Mouse (Mus musculus) gastrocnemius, postnatal 36 days (tissue): ENCODE measurements around the gene Rrn3. TPM values are rescaled to one million over a fixed set of nuclear protein-coding genes. Genes with fewer than 3 reads are reported as not detected.
"Not testable (repeated sequence)": the region's sequence is repeated elsewhere in the genome, so short reads cannot be mapped to it uniquely, and the experiment has no call there.

Experiments
- DNase-seq, 2 experiments: peaks; one replicate each; pipeline ENCODE4 v3.0.0; 2022
- intact Hi-C: fragments of 180-260 bp; cut with DNase I; formaldehyde crosslinking; loops from one replicate; pipeline ENCODE4 v1.15.1; 2025
- long read RNA-seq, 2 experiments: library from polyadenylated mRNA; stranded (forward); transcript quantifications; one replicate each; pipeline ENCODE4 v2.0.0; 2021
- total RNA-seq, 2 experiments: library from RNA; stranded (reverse); gene quantifications; 2 replicates each; pipeline ENCODE4 v1.2.3; 2021

Gene Rrn3
- 10 to 100 TPM; 29.9 to 32.7 TPM for total RNA-seq
- long read RNA-seq, experiment 1, transcript Rrn3-201 (18 exons, 3,582 nt): major isoform, 24 of 35 reads
- long read RNA-seq, experiment 1, partial matches to known transcripts: 1 of 35 reads
- long read RNA-seq, experiment 1, other reads (novel, unspliced or antisense): 10 of 35 reads
- long read RNA-seq, experiment 2, transcript Rrn3-201 (18 exons, 3,582 nt): major isoform, 17 of 23 reads
- long read RNA-seq, experiment 2, partial matches to known transcripts: 0 of 23 reads
- long read RNA-seq, experiment 2, other reads (novel, unspliced or antisense): 6 of 23 reads

DNA sequence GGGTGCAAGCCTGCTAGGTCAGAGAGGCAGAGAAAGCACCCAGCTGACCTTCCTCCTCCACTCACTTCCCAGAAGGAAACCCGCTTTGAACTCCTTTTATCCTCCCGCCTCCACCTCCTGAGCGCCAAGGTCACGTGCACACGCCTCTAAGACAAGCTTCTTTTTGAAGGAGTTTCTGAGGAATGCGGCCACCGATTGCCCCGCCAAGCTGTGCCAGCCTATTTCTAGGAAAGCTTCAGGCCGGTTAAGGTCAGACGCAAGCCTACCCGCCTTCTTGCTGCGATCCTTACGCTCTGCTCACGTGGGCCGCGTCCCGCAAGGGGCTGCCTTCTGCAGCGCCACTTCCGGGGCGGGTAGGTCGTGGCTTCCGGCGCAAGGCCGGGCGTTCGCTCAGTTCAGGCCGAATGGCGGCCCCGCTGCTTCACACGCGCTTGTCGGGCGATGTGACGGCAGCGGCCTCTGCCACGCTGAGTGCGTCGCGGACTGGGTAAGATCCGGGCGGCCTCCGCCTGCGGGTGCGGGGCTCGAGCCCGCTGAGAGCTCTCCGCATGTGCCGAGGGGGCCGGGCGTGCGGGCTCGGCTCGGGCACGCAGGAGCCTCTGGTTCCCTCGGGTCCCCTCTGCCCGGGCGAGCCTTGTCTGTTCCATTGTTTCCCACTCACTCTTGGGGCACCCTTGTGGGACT lies at the start of gene Rrn3:
Rrn3 (plus strand) TSS at position 356 of the 684 bp plus-strand sequence.
- peak; percentile 82 to 83 for DNase-seq
- intact Hi-C loops: loop anchor here (5.0 kb wide), 1 partner anchor 37 kb away; the partner anchor contains the start of gene Ntan1

- no peak for DNase-seq
- intact Hi-C loops: loop anchor here (10.0 kb wide), 2 partner anchors 198 to 618 kb away; no protein-coding TSS in a partner anchor
Measured at GRCm38 (mm10) chr16:13732786-13733185, 47.7 kb upstream of the Rrn3 start.

- DNase-seq: peak; percentile 54 to 71
- intact Hi-C loops: loop anchor here (10.0 kb wide), 2 partner anchors 199 to 619 kb away; no protein-coding TSS in a partner anchor
Measured at GRCm38 (mm10) chr16:13733518-13734137, 46.9 kb upstream of the Rrn3 start.

- intact Hi-C loops: loop anchor here (10.0 kb wide), 2 partner anchors 201 to 621 kb away; no protein-coding TSS in a partner anchor
- DNase-seq: no peak
Measured at GRCm38 (mm10) chr16:13735977-13736376, 44.5 kb upstream of the Rrn3 start.

DNA sequence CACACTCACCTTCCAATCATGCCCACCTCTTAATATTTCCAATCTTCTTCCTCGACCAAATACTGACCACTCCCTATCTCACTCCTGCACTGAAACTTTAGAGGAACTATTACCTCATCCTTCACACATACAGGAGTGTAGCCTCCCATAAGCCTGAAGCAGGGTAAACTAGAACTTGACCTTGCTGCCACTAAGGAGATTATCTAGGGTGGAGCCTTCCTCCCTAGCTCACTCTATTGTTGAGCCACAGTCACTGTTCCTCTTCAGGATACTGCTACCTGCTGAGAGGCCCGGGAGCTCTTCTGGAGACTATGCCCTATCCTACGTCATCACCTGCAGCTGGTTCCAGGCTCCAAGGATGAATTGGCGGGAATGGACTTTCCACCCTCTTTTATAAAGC lies 41.5 kb upstream of the Rrn3 start:
- DNase-seq: not testable (repeated sequence)
- intact Hi-C loops: loop anchor here (10.0 kb wide), 2 partner anchors 204 to 624 kb away; no protein-coding TSS in a partner anchor

DNA sequence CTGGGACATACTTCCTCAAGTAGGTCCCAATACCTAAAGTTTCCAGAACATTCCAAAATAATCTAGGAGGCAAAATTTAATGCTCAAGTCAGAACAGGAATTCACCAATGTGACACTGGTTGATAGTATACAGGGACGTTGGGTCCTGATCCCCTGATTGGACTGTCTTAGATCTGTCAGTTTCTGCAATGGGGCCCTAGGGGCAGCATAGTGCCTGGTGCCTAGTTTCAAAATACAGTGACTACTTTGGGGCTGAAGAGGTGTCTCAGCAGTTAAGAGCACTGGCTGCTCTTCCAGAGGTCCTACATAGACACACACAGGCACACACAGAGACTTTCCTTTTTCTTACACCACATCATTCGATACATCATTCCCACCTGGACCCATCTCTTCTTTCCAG lies 39.7 kb upstream of the Rrn3 start:
- DNase-seq: no peak
- intact Hi-C loops: no loop called here

DNA sequence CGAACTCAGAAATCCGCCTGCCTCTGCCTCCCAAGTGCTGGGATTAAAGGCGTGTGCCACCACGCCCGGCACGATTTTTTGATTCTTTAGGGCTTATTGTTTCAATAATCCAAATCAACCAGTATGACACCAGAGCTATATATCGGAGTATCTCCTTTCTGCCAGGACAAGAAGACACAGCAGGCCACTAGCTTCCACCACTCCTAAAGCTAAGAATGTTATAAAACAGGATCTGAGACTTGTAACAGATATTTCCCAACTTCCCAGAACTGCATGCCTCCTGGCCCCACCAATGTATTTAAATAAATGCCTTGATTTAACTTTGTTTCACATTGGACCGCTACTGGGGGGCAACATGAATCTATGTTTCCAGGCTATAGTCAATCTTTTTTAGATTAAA lies 32.8 kb upstream of the Rrn3 start:
- intact Hi-C loops: no loop called here
- DNase-seq: no peak

GRCm38 (mm10) chr16:13748124-13748523 lies 32.4 kb upstream of the Rrn3 start:
- no peak for DNase-seq
- intact Hi-C loops: no loop called here

GRCm38 (mm10) chr16:13748813-13749212 lies 31.7 kb upstream of the Rrn3 start:
- DNase-seq: not testable (repeated sequence)

DNA sequence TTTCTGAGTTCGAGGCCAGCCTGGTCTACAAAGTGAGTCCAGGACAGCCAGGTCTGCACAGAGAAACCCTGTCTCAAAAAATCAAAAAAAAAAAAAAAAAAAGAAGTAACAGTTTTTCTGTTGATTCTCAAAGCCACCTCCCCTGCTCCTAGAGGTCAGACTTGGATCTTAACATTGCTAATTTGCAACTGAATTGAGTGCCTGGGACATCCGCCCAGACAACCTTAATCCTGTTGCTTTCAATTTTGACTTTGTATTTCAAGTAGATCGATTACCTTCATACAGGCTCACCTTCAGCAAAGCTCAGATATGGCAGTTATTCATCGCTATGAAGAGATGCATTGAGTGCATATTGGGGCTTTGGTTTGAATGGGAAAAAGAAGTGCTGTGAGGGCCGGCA lies 31.2 kb upstream of the Rrn3 start:
- intact Hi-C loops: no loop called here
- no peak for DNase-seq

More at GRCm38 (mm10) chr16:13748813-13749212, 31.7 kb upstream of the Rrn3 start:
- intact Hi-C loops: not testable (repeated sequence)

GRCm38 (mm10) chr16:13749981-13750380 lies 30.5 kb upstream of the Rrn3 start:
- DNase-seq: no peak
- intact Hi-C loops: no loop called here

GRCm38 (mm10) chr16:13750626-13751025 lies 29.9 kb upstream of the Rrn3 start:
- DNase-seq: no peak
- intact Hi-C loops: no loop called here

DNA sequence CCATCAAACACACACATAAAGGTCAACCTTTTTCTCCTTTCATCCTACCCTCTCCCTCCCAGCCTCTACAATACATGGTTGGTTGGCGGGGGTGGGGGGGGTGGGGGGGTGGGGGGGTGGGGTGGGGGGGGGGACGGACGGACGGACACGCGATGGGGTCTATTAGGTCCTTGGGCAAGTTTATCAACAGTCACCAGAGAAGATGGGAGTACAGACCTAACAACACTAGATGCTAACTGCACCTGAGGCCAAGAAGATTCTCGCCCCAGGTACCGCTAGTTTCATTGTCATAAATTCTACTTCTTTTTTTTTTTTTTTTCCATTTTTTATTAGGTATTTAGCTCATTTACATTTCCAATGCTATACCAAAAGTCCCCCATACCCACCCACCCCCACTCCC lies 26.5 kb upstream of the Rrn3 start:
- intact Hi-C loops: no loop called here
- DNase-seq: no peak

GRCm38 (mm10) chr16:13754400-13755190 lies 25.9 kb upstream of the Rrn3 start:
- intact Hi-C loops: no loop called here
- DNase-seq: peak; percentile 90 to 94

DNA sequence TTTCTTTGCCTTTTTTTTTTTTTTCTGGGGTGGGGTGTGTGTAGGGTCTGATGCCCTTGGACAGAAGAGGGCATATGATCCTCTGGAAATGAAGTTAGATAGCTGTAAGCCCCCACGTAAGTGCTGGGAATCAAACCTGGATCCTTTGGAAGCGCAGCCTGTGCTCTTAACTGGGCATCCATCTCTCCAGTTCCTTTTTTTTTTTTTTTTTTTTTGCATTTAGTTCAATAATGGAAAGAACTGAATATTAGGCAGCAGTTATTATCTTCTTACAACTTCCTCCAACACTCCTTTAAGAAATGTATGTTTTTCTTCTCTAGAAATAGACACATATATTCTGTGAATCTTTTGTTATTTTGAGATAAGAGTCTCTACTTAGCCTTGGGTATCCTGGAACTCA lies 22.7 kb upstream of the Rrn3 start:
- intact Hi-C loops: no loop called here

DNA sequence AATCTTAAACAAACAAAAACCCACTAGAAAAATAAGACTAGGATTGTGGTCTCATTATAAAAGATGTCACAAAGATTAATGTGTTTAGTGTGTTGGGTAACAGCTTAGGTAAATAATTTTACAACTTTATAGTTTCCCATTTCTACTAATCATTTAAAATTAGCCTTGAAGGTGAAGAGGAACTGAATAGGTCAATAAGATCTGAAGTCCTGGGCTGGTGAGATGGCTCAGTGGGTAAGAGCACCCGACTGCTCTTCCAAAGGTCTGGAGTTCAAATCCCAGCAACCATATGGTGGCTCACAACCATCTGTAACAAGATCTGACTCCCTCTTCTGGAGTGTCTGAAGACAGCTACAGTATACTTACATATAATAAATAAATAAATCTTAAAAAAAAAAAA lies 17.7 kb upstream of the Rrn3 start:
- intact Hi-C loops, DNase-seq: not testable (repeated sequence)

More for the DNA sequence above, 22.7 kb upstream of the Rrn3 start:
- DNase-seq: no peak

GRCm38 (mm10) chr16:13764519-13764918 lies 16.0 kb upstream of the Rrn3 start:
- intact Hi-C loops: no loop called here
- DNase-seq: no peak

- intact Hi-C loops: no loop called here
- no peak for DNase-seq
Measured at GRCm38 (mm10) chr16:13766367-13766766, 14.1 kb upstream of the Rrn3 start.

- intact Hi-C loops, DNase-seq: not testable (repeated sequence)
Measured at GRCm38 (mm10) chr16:13771603-13772002, 8.9 kb upstream of the Rrn3 start.

- intact Hi-C loops, DNase-seq: not testable (repeated sequence)
Measured at GRCm38 (mm10) chr16:13772051-13772450, 8.5 kb upstream of the Rrn3 start.
